Mouse (Mus musculus): ENCODE measurements around the gene 5530400C23Rik. TPM values are rescaled to one million over a fixed set of nuclear protein-coding genes. Genes with fewer than 3 reads are reported as not detected.
"Not testable (repeated sequence)": the region's sequence is repeated elsewhere in the genome, so short reads cannot be mapped to it uniquely, and the experiment has no call there.

Gene 5530400C23Rik
- polyA plus RNA-seq (2017; shearing (Covaris generic)), result not detected

DNA sequence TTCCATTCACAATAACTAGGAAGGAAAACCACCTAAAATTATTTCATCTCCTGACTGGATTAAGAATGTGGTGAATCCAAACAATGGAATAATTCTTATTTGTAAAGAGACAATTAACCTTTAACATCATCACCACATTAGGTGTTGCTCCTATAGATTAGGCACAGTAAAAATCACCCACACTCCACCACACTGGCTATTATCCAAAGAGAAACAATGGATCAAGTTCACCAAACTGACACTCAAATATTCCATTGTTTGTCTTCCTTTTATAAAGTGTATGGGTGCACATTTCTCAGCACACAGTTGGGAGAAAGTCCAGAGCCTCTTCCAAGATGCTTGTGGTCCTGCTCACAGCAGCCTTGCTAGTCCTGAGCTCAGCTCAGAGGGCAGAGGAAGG lies at the start of gene 5530400C23Rik:
TSS of gene 5530400C23Rik (plus strand) at position 301 of the 400 bp plus-strand sequence.
- ATAC-seq, result not testable (repeated sequence)

DNA sequence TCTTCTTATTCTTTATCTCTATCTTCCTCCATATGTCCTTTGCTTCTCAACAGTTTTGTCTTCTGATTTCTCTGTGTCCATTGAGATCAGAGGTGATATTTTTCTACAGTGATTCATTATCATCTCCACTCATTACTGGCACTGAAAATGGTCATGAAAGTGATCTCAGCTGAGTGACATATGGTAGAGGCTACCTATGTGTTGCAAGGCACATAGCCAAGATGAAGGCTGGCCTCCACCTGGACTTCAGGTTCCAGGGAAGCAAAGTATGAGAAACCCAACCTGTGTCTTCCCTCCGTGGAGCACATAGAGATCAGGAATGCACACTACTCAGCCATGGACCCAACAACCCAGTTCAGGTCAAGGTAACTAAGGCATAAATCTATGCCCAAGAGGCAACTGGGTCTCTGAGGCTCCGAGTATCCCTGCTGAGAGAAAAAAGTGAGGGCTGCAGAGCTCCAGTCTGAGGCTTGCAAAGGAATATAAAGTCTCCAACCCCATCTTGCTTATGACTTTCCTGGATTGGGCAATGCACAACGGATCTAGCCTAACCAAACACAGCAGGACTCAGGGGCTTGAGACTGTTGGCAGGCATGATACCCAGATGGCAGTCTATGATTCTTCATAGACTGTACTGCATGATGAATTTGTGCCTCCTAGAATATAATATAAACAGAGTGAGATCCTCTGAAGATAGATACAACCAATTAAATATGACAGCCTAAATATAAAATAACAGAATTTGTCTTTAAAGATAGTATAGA lies 14.1 kb downstream of the 5530400C23Rik start:
- ATAC-seq, result no peak

DNA sequence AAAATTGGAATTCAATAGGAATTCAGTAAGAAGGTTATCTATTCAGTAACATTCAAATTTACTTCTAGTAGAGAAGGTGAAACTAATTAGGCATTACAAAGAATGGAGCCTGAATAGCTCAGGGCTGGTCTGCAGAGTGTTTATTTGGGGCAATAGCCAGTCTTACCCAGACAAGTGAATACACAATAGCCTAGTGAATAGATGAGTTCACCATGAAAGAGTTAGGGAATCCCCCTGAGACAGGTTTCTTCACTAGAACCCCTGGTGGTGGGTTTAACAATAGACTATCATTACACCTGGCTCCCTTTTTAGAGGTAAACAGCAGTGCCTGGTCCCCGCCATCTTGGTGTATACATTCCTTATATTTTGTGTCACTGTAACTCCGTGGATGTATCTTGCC lies 21.9 kb downstream of the 5530400C23Rik start:
- not testable (repeated sequence) for ATAC-seq

- ATAC-seq, result no peak
These were observed 46.5 kb downstream of the 5530400C23Rik start for GRCm38 (mm10) chr6:133338535-133338934.

DNA sequence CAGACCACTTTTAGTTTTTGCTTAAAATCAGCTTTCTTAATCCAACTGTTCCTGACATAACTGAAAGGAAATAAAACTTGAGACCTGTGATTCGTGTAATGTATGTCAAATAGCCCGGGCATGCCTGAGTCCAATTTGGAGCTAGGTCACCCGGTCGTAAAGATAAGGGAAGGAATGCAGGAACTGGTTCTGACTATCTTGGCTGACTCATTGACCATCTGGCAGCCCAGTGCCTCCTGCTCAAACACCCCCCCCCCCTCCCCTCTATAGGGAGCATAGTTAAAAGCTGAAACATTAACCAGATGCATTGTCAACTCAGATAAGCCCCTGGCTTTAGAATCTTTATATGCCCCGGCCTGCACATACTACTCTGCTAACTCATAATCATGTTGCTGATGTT lies 49.7 kb downstream of the 5530400C23Rik start:
- ATAC-seq, result not testable (repeated sequence)

Other genes with a start within 250 kb of the 5530400C23Rik start
- not detected for gene Tas2r140, start 236.4 kb upstream of the 5530400C23Rik start, polyA plus RNA-seq (2017; shearing (Covaris generic))
- gene Smim10l1, start 187.3 kb upstream of the 5530400C23Rik start, polyA plus RNA-seq (2017; shearing (Covaris generic)), result 10 to 100 TPM; 13.2 to 17.8 TPM